Mouse (Mus musculus) cerebellum, postnatal 25 days (tissue): ENCODE measurements at regions not wholly inside any gene's neighbourhood (a gene's known extent, or its start where the extent isn't known, plus 50 kb on each side); places are given as distances from the start of the nearest gene placed in this dataset.
"Not testable (repeated sequence)": the region's sequence is repeated elsewhere in the genome, so short reads cannot be mapped to it uniquely, and the experiment has no call there.

Experiments used
- DNase-seq, 2 experiments: peaks; one replicate each; pipeline ENCODE4 v3.0.0; 2021; ENCODE audit warnings: mixed read lengths in 2 of 2

DNA sequence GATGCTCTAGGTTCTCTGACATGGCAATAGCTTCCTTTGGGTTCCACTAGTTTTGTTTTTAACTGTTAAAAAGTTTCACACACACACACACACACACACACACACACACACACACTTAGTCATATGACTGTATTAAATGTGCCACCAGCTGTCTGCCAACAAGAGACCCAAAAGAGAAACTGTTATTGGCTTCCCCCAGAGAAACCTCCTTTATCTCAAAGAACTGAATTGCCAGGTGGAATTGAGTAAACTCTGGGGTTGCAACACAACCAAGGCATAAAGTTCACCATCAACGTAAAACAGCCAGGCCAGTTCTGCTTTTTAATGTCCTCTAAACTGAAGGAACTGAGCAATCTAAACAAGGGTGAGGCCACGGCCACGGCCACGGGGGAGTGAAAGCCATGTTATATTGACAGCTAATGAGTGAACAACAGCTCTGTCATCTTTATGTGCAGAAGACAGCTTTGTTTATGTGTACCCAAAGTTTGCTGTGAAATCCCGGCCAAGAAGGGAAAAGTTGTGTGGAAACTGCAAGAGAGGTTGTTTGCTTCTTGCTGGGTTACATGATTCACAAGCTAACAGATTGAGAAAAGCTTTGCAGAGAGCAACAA, 69.3 kb downstream of the Btg1 start:
- no peak for DNase-seq

GRCm38 (mm10) chr10:96686659-96687440, 70.0 kb downstream of the Btg1 start:
- peak; percentile 15 to 35 for DNase-seq

GRCm38 (mm10) chr10:96687441-96687772, 70.6 kb downstream of the Btg1 start:
- no peak for DNase-seq

GRCm38 (mm10) chr10:96689976-96690867, 73.4 kb downstream of the Btg1 start:
- DNase-seq = no peak

DNA sequence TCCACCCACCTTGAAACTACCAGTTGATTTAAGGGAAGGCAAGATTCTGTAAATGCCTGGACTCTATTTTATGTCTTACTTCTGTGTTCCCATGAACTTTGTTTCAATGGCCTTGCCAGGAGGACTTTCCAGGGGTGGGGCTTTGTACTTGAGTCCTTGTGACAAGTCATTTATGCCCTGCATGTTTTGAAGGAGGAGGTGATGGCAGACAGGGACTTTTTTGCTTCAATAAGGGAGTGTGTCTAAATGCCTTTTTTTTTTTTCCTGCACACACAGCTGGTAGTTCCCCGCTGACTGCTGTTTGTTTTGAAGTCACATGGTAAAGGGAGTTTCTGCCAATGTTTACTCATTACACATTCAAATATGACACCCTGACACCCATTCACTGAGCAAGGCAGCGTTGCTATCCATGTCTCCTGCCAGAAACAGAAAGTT, 74.1 kb downstream of the Btg1 start:
- no peak for DNase-seq

DNA sequence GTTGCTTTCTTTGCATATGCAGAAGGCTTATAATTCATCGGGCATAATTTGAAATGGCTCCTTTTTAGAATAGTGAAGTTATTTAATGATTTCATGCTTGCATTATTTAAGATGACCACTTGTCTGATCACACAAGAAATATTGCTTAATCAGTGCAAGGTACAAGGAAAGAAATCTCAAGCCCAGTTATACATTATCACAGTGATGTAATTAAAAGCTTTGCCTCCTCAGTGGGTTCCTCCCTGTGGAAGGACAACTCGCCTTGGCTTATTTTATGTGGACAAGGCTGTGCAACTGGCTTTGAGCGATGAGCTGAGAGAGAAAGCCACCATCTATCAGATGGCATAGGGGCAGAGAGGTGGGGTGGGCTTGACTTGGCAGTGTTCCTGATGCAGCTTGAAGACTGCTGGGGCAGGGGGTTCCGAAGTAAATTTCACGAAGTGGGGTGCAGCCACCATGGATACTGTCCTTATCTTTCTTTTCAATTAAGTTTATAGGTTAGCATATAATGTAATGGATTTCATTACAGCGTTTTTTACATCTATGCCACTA, 74.6 kb downstream of the Btg1 start:
- DNase-seq = no peak

GRCm38 (mm10) chr10:96692821-96693220, 76.0 kb downstream of the Btg1 start:
- DNase-seq = no peak

DNA sequence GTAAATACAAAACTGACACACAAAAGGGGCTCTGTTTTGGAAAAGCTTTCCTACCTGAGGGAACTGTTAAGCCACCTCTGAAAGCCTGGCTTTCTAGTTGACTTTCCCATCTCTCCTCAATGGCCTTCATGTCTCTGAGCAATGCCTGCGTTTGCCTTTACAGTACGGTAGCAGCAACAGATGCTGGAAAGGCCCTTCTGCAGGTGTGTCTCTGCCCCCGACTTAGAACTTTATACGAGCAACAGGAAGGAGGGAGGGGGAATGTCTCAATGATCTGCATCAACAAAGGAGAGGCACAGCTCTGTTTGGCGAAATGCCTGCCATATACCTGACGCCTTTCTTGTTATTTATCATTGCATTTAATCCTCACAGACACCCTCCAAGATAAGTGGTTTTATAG, 77.0 kb downstream of the Btg1 start:
- no peak for DNase-seq

DNA sequence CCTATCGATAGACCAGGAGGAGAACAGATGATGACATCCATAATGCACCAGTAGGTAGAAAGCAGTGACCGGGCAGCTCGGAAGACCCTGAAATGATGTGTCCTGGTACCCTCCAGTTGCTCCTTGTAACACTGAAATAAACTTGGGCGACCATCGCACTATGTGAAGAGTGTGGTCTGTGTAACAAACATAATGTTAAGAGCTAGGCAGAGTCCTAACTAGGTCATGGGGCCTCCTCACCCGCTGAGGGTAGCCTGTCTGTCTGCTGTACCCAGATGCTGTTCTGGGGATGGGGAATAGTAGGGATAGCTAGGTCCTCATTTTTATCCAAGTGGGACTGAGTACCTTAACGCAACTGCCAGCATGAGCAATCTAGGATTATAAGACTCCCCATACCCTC, 79.8 kb downstream of the Btg1 start:
- DNase-seq = no peak

- peak; percentile 23 to 36 for DNase-seq
These were observed 81.0 kb downstream of the Btg1 start for GRCm38 (mm10) chr10:96697781-96698180.

GRCm38 (mm10) chr10:96706656-96707055, 89.8 kb downstream of the Btg1 start:
- no peak for DNase-seq

DNA sequence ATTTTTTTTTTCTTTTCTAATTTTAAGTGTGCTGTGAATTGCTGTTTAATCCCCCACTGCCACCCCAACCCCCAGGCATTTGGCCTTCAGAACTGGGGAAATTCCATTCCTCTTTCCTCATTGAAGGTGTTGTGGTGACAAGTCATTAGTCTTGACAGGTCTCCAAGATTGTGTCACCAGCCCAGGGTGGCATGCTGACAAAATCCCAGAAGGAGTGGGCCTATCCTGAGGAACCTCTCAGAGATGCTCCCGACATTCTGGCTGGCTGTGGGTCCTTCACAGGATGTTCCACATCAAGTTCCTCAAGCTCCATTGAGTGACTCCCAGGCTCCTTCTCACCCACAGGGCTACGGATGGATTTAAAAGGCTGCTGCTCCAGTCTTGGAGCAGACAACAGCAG, 91.7 kb downstream of the Btg1 start:
- DNase-seq = peak; percentile 26 to 30

DNA sequence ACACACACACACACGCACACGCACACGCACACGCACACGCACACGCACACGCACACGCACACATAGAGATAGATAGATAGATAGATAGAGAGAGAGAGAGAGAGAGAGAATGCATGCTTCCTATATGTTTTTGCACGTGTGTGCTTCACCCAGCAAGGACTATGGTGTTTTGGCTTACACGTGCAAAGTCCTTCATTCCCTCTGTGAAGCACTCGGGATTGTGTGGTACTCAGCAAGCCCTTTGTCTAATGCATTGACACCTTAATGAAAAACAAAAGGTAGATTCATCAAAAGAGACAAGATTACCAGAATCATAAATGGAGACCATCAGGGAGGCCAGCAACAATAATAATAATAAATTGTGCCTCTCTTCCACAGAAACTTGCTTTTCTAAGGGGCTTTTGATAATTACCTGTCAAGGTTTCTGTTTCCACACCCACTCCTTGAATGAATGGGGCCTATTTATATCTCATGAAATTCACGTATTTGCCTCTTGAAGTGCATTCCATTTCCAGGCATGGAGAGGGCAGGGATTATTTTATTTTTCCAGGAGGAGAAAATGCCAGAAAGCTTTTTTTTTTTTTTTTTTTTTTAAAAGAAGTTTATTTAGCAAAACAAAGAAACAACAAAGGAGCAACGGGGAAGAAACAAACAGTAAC, 93.0 kb downstream of the Btg1 start:
- DNase-seq = no peak

DNA sequence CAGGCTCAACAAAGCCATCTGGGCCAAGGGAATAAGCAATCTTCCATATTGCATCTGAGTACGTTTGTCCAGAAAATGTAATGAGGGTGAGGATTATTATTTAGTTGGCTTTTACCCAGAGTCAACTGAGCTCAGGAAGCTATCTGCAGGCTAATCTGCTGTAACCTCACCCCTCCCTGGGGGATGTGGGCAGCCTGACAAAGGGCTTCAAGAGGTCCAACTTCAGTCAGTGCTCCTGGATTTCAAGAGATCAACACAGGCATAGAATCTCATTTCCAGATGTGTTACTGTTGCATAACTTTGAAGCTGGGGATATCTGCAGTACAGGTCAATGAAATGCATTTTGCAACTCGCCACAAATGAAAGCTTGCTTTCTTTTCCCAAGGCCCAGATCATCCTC, 95.2 kb downstream of the Btg1 start:
- no peak for DNase-seq

GRCm38 (mm10) chr10:96714702-96715101, 97.9 kb downstream of the Btg1 start:
- DNase-seq = no peak

DNA sequence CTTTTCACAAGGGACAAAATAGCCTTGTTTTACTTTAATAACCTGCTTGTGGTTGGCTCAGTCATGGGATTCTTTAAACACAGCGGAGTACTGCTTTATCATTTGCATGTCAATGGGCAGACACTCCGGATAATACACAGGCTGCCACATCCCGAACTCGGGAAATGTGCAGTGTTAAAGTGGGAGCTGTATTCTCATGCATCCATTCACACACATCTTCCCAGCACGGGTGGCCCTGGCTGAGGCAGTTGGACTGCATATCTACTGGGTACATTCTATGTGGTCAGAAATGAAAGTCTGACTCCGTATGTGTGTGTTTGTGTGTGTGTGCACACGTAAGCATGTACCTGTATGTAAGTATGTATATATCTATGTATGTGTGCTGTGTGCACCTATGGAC, 100.5 kb downstream of the Btg1 start:
- no peak for DNase-seq

GRCm38 (mm10) chr10:96718706-96719105, 101.9 kb downstream of the Btg1 start:
- not testable (repeated sequence) for DNase-seq

DNA sequence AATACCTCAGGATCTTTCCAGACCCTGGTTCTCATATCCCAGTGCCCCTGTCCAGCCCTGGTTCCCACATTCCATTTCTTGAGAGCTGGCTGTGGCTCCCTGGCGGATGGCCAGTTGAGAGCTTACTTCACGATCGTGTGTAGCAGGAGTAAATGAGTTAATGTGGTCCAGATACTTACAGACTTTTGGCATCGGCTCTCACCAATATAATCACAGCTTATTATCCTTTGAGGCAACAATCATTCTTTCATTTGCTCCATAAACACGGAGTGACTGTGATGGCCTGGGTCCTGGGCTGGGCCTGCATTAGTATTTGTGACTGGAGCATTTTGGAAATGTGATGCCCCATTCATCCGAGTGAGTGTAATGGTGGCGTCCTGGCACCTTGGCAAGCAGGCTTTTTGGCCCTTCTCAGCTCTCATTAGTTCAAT, 103.5 kb downstream of the Btg1 start:
- peak in 1 of 2 experiments; percentile 49 for DNase-seq

- DNase-seq = no peak
These were observed 104.3 kb downstream of the Btg1 start for GRCm38 (mm10) chr10:96720956-96721688.

GRCm38 (mm10) chr10:96722491-96722890, 105.7 kb downstream of the Btg1 start:
- DNase-seq = peak; percentile 65 to 68

DNA sequence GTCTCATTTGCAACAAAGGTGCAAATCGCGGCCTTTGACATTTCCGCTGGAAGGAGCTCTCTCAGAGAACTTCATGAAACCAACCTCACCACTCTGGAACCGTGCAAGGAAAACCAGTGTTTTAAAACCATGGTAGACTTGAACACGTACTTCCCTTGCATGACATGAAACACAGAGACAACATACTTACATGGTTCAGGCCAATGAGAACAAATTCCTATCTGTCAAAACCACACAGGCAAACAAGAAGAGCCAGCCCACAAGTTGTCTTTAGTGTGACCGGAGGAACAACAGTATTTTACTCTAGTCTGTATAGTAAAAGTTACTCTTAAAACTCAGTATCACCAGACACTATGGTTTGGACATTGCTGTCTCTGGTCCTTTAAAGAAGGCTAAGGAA, 106.3 kb downstream of the Btg1 start:
- no peak for DNase-seq
